In the genomic region with DNA sequence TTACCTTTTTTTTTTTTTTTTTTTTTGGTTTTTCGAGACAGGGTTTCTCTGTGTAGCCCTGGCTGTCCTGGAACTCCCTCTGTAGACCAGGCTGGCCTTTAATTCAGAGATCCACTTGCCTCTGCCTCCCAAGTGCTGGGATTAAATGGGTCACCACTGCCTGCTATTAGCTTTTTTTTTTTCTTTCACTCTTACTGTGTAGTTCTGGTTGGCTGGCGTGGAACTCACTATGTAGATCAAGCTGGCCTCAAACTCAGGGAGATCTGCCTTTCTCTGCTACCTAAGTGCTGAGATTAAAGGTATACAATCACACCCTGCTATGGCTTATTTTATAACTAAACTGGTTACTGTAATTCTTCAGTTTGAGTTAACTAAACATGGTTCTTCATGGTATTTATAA, we compare ENCODE assay signal across 1 mouse cellular context.
TF ChIP-seq lines count a peak whose summit lies in the region.

No protein-coding gene starts in this region.

TF ChIP-seq in MEL, 35 proteins besides CTCF, POLR2A, EP300 and RAD21:
- TF ChIP-seq ZNF384 (IDR thresholded peaks at IDR 0.05; ENCODE audit: low read depth, low read length) (0 out of 2 replicates have a peak, but pooled peaks have one; percentile 2), JUND (IDR thresholded peaks at IDR 0.05; ENCODE audit: low read depth, low read length) (no peak)
